Comparison of ENCODE assay signal across 30 mouse cellular contexts in the genomic region with DNA sequence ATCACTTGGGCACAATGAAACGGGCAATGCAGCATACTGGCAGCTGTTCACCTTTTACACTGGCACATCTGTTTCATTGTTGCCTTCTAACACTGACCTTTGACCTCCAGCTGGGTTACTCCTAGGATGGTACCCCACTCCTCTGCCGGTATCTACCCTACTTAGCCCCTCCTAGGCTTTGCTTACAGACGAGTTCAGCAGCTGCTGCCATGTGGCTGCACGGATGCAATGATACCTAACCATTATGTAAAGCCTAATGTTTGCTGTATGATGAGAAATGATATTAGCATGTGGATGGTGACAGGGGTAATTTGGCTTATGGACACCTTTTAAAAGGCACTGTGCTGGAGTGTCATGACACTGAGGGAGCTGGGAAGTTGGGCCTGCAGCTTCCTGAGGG. TPM values are rescaled to one million over a fixed set of nuclear protein-coding genes. Genes with fewer than 3 reads are reported as not detected.
DNase-seq lines count a peak whose midpoint lies in the region; ATAC-seq and TF ChIP-seq lines count a peak whose summit lies in the region.
"Had no signal": no experiment of that assay in that cellular context is flagged by ENCODE, and none has a peak within 500 bp of the region (broad histone marks: within the 10 kb centered on the region; RNA-seq: fewer than 3 reads in every experiment).

No protein-coding gene starts in this region.

- TF ChIP-seq CTCF in hindbrain, postnatal 0 days (IDR thresholded peaks at IDR 0.05; ENCODE audit: low read depth) = no peak

- H3K27ac ChIP-seq in embryonic facial prominence, embryonic 12.5 days = no peak overlapping the region
- no peak overlapping the region for H3K27ac ChIP-seq in embryonic facial prominence, embryonic 10.5 days (replicated peaks)
- peak overlapping the region; percentile 75 for H3K27ac ChIP-seq in heart, embryonic 15.5 days
- no peak overlapping the region; the same call in 1 of the 2 replicates for H3K27ac ChIP-seq in heart, embryonic 12.5 days (ENCODE audit: poor library complexity, severe bottlenecking)
- 0 out of 2 replicates have a peak overlapping the region, but pooled peaks have one; percentile 36 for H3K27ac ChIP-seq in hindbrain, postnatal 0 days
- no peak overlapping the region for H3K27ac ChIP-seq in hindbrain, embryonic 10.5 days
- H3K27ac ChIP-seq: embryonic facial prominence, embryonic 13.5 days; hindbrain, embryonic 12.5 days; kidney, embryonic 15.5 days; limb, embryonic 10.5 days; limb, embryonic 15.5 days; liver, embryonic 13.5 days; midbrain, embryonic 12.5 days; stomach, embryonic 15.5 days had no signal

- 0 out of 2 replicates have a peak, but pooled peaks have one; percentile 41 for ATAC-seq in embryonic facial prominence, embryonic 12.5 days (ENCODE audit: insufficient number of reproducible peaks, insufficient read depth, low FRiP score, low TSS enrichment)
- ATAC-seq in heart, embryonic 15.5 days (replicated peaks; ENCODE audit: insufficient number of reproducible peaks, insufficient read depth, low FRiP score, low read depth) = no peak
- no peak for ATAC-seq in heart, embryonic 12.5 days (ENCODE audit: insufficient number of reproducible peaks, low FRiP score)
- no peak for ATAC-seq in hindbrain, postnatal 0 days

- no peaks in the 10 kb centered on the region for H3K36me3 ChIP-seq in embryonic facial prominence, embryonic 12.5 days
- no peaks in the 10 kb centered on the region for H3K36me3 ChIP-seq in embryonic facial prominence, embryonic 10.5 days (replicated peaks)
- H3K36me3 ChIP-seq in heart, embryonic 15.5 days = no peaks in the 10 kb centered on the region
- H3K36me3 ChIP-seq in heart, embryonic 12.5 days = no peaks in the 10 kb centered on the region
- no peaks in the 10 kb centered on the region for H3K36me3 ChIP-seq in hindbrain, postnatal 0 days (ENCODE audit: insufficient read depth, low read length)
- H3K36me3 ChIP-seq in hindbrain, embryonic 10.5 days = no peaks in the 10 kb centered on the region
- H3K36me3 ChIP-seq: embryonic facial prominence, embryonic 13.5 days; G1E; hindbrain, embryonic 12.5 days; kidney, embryonic 15.5 days; limb, embryonic 10.5 days; limb, embryonic 15.5 days; liver, embryonic 13.5 days; midbrain, embryonic 12.5 days; stomach, embryonic 15.5 days had no signal

- DNase-seq in embryonic facial prominence, embryonic 10.5 days (ENCODE audit: low spot score) = no peak
- DNase-seq in hindbrain, postnatal 0 days (ENCODE audit: low spot score) = no peak
- DNase-seq in hindbrain, embryonic 10.5 days (ENCODE audit: low spot score) = no peak
- peak; percentile 64 for DNase-seq in testis, postnatal 14 days (ENCODE audit: low spot score)
- no peak for DNase-seq in testis, postnatal 10 days (ENCODE audit: low spot score)
- DNase-seq: cerebellum, adult 8-10 months; kidney, adult 18-20 months; kidney, postnatal 25 days; liver, embryonic 13.5 days; lung, adult 18-20 months; right cerebral cortex, postnatal 25 days; thymus, adult 18-20 months; thymus, postnatal 25 days had no signal

- no peak overlapping the region for H3K4me3 ChIP-seq in embryonic facial prominence, embryonic 12.5 days
- no peak overlapping the region for H3K4me3 ChIP-seq in embryonic facial prominence, embryonic 10.5 days
- no peak overlapping the region for H3K4me3 ChIP-seq in heart, embryonic 15.5 days
- H3K4me3 ChIP-seq in heart, embryonic 12.5 days = no peak overlapping the region
- no peak overlapping the region for H3K4me3 ChIP-seq in hindbrain, postnatal 0 days (ENCODE audit: low read length)
- no peak overlapping the region for H3K4me3 ChIP-seq in hindbrain, embryonic 10.5 days
- H3K4me3 ChIP-seq: embryonic facial prominence, embryonic 13.5 days; hindbrain, embryonic 12.5 days; kidney, embryonic 15.5 days; limb, embryonic 10.5 days; limb, embryonic 15.5 days; liver, embryonic 13.5 days; megakaryocyte, embryonic 14.5 days; midbrain, embryonic 12.5 days; stomach, embryonic 15.5 days had no signal

- no peaks in the 10 kb centered on the region for H3K9me3 ChIP-seq in embryonic facial prominence, embryonic 12.5 days
- H3K9me3 ChIP-seq in embryonic facial prominence, embryonic 10.5 days = no peaks in the 10 kb centered on the region
- no peaks in the 10 kb centered on the region for H3K9me3 ChIP-seq in heart, embryonic 15.5 days (replicated peaks)
- no peaks in the 10 kb centered on the region for H3K9me3 ChIP-seq in heart, embryonic 12.5 days (replicated peaks)
- no peaks in the 10 kb centered on the region for H3K9me3 ChIP-seq in hindbrain, postnatal 0 days (ENCODE audit: low read length)
- H3K9me3 ChIP-seq in hindbrain, embryonic 10.5 days = no peaks in the 10 kb centered on the region
- H3K9me3 ChIP-seq: embryonic facial prominence, embryonic 13.5 days; G1E; hindbrain, embryonic 12.5 days; kidney, embryonic 15.5 days; limb, embryonic 10.5 days; limb, embryonic 15.5 days; liver, embryonic 13.5 days; midbrain, embryonic 12.5 days; stomach, embryonic 15.5 days had no signal

- 0 out of 2 replicates have a peak, but pooled peaks cover 8% of the 10 kb centered on the region for H3K4me1 ChIP-seq in embryonic facial prominence, embryonic 12.5 days
- peaks cover 30% of the 10 kb centered on the region for H3K4me1 ChIP-seq in embryonic facial prominence, embryonic 10.5 days
- H3K4me1 ChIP-seq in heart, embryonic 15.5 days (replicated peaks) = peaks cover 40% of the 10 kb centered on the region
- H3K4me1 ChIP-seq in heart, embryonic 12.5 days (replicated peaks) = peaks cover 45% of the 10 kb centered on the region
- peaks cover 11% of the 10 kb centered on the region for H3K4me1 ChIP-seq in hindbrain, postnatal 0 days (ENCODE audit: insufficient read depth, low read length)
- peaks cover 36% of the 10 kb centered on the region for H3K4me1 ChIP-seq in hindbrain, embryonic 10.5 days (replicated peaks)
- H3K4me1 ChIP-seq: embryonic facial prominence, embryonic 13.5 days; limb, embryonic 15.5 days; liver, embryonic 13.5 days; megakaryocyte, embryonic 14.5 days had no signal

- 64% methylated on average over 4 of the region's 4 CpGs for WGBS in embryonic facial prominence, embryonic 12.5 days
- 73% methylated on average over 4 of the region's 4 CpGs for WGBS in embryonic facial prominence, embryonic 10.5 days
- 80% methylated on average over 4 of the region's 4 CpGs for WGBS in heart, embryonic 15.5 days
- 77% methylated on average over 4 of the region's 4 CpGs for WGBS in heart, embryonic 12.5 days
- WGBS in hindbrain, postnatal 0 days = 71% methylated on average over 4 of the region's 4 CpGs
- WGBS in hindbrain, embryonic 10.5 days = 76% methylated on average over 4 of the region's 4 CpGs

- H3K27me3 ChIP-seq in embryonic facial prominence, embryonic 12.5 days = no peaks in the 10 kb centered on the region
- no peaks in the 10 kb centered on the region for H3K27me3 ChIP-seq in embryonic facial prominence, embryonic 10.5 days (replicated peaks; ENCODE audit: low read depth, poor library complexity, severe bottlenecking)
- no peaks in the 10 kb centered on the region for H3K27me3 ChIP-seq in heart, embryonic 15.5 days
- H3K27me3 ChIP-seq in heart, embryonic 12.5 days (replicated peaks) = no peaks in the 10 kb centered on the region
- no peaks in the 10 kb centered on the region for H3K27me3 ChIP-seq in hindbrain, postnatal 0 days (ENCODE audit: insufficient read depth, low read length)
- H3K27me3 ChIP-seq in hindbrain, embryonic 10.5 days (ENCODE audit: insufficient read depth, poor library complexity, severe bottlenecking) = no peaks in the 10 kb centered on the region
- H3K27me3 ChIP-seq: embryonic facial prominence, embryonic 13.5 days; hindbrain, embryonic 12.5 days; kidney, embryonic 15.5 days; limb, embryonic 15.5 days; liver, embryonic 13.5 days; megakaryocyte, embryonic 14.5 days; midbrain, embryonic 12.5 days; stomach, embryonic 15.5 days had no signal

- H3K4me2 ChIP-seq in embryonic facial prominence, embryonic 12.5 days (replicated peaks) = no peak overlapping the region
- H3K4me2 ChIP-seq in heart, embryonic 15.5 days = no peak overlapping the region
- H3K4me2 ChIP-seq in heart, embryonic 12.5 days = no peak overlapping the region
- no peak overlapping the region for H3K4me2 ChIP-seq in hindbrain, postnatal 0 days (ENCODE audit: low read depth, low read length)
- H3K4me2 ChIP-seq: embryonic facial prominence, embryonic 13.5 days; hindbrain, embryonic 12.5 days; kidney, embryonic 15.5 days; limb, embryonic 15.5 days; liver, embryonic 13.5 days; midbrain, embryonic 12.5 days; stomach, embryonic 15.5 days had no signal

- H3K9ac ChIP-seq in embryonic facial prominence, embryonic 12.5 days = no peak overlapping the region
- H3K9ac ChIP-seq in heart, embryonic 15.5 days = no peak overlapping the region
- H3K9ac ChIP-seq in heart, embryonic 12.5 days = no peak overlapping the region
- 0 out of 2 replicates have a peak overlapping the region, but pooled peaks have one; percentile 5 for H3K9ac ChIP-seq in hindbrain, postnatal 0 days (replicated peaks; ENCODE audit: low read length)
- H3K9ac ChIP-seq: embryonic facial prominence, embryonic 13.5 days; forebrain, postnatal 0 days; hindbrain, embryonic 12.5 days; kidney, embryonic 15.5 days; limb, embryonic 15.5 days; liver, embryonic 13.5 days; midbrain, embryonic 12.5 days; stomach, embryonic 15.5 days had no signal

RNA-seq across cellular contexts. Expression of a gene that starts 52.5 kb away (rescaled TPM):
- not detected in 2 replicates for polyA plus RNA-seq in embryonic facial prominence, embryonic 12.5 days (2016; fragmentation: Nextera tagmentation; extraction: Ambion mirVana)
- 0.23 TPM in 1 of 2 replicates, not detected in the other for polyA plus RNA-seq in embryonic facial prominence, embryonic 10.5 days (2016; fragmentation: Nextera tagmentation; extraction: Ambion mirVana)
- 0.11 TPM in 1 of 2 replicates, not detected in the other for polyA plus RNA-seq in heart, embryonic 15.5 days (2015; fragmentation: Nextera tagmentation; extraction: Ambion mirVana)
- 0.15 and 0.18 TPM in 2 replicates for polyA plus RNA-seq in heart, embryonic 12.5 days (2016; fragmentation: Nextera tagmentation; extraction: Ambion mirVana)
- 0.94 and 3.2 TPM in 2 replicates for total RNA-seq in hindbrain, postnatal 0 days (2014; rRNA removed)
- polyA plus RNA-seq in hindbrain, postnatal 0 days (2015; fragmentation: Nextera tagmentation; extraction: Ambion mirVana) = 0.39 and 0.59 TPM in 2 replicates
- polyA plus RNA-seq in hindbrain, embryonic 10.5 days (2016; fragmentation: Nextera tagmentation; extraction: Ambion mirVana) = not detected in 2 replicates
- total RNA-seq: monocyte, adult 5-6 weeks; neutrophil, adult 5-6 weeks had no signal
- polyA plus RNA-seq: embryonic facial prominence, embryonic 13.5 days; forebrain, embryonic 11.5 days; G1E; hindbrain, embryonic 12.5 days; intestine, embryonic 14.5 days; kidney, embryonic 15.5 days; limb, embryonic 10.5 days; liver, embryonic 13.5 days; stomach, embryonic 15.5 days had no signal

RNA-seq across cellular contexts. Expression of a gene that starts 55.6 kb away (rescaled TPM):
- polyA plus RNA-seq in embryonic facial prominence, embryonic 12.5 days (2016; fragmentation: Nextera tagmentation; extraction: Ambion mirVana) = 5.6 and 6.4 TPM in 2 replicates
- polyA plus RNA-seq in embryonic facial prominence, embryonic 10.5 days (2016; fragmentation: Nextera tagmentation; extraction: Ambion mirVana) = 3.5 and 3.8 TPM in 2 replicates
- 10.5 and 12.9 TPM in 2 replicates for polyA plus RNA-seq in heart, embryonic 15.5 days (2015; fragmentation: Nextera tagmentation; extraction: Ambion mirVana)
- 13.3 and 15.5 TPM in 2 replicates for polyA plus RNA-seq in heart, embryonic 12.5 days (2016; fragmentation: Nextera tagmentation; extraction: Ambion mirVana)
- 40.7 and 43.1 TPM in 2 replicates for total RNA-seq in hindbrain, postnatal 0 days (2014; rRNA removed)
- 21.3 and 23.0 TPM in 2 replicates for polyA plus RNA-seq in hindbrain, postnatal 0 days (2015; fragmentation: Nextera tagmentation; extraction: Ambion mirVana)
- 4.5 and 4.8 TPM in 2 replicates for polyA plus RNA-seq in hindbrain, embryonic 10.5 days (2016; fragmentation: Nextera tagmentation; extraction: Ambion mirVana)
- total RNA-seq: monocyte, adult 5-6 weeks; neutrophil, adult 5-6 weeks had no signal
- polyA plus RNA-seq: G1E had no signal

Comparison
In these comparisons a context has a peak if more than half of its experiments do, and no peak if none do; other contexts are left out.
1. H3K27ac ChIP-seq: peak in heart, embryonic 15.5 days (single experiment) and hindbrain, postnatal 0 days (single experiment); none in embryonic facial prominence, embryonic 12.5 days (single experiment), embryonic facial prominence, embryonic 10.5 days (single experiment), heart, embryonic 12.5 days (single experiment) and hindbrain, embryonic 10.5 days (single experiment).